Mouse (Mus musculus): ENCODE results near the gene Tff2.

DNA sequence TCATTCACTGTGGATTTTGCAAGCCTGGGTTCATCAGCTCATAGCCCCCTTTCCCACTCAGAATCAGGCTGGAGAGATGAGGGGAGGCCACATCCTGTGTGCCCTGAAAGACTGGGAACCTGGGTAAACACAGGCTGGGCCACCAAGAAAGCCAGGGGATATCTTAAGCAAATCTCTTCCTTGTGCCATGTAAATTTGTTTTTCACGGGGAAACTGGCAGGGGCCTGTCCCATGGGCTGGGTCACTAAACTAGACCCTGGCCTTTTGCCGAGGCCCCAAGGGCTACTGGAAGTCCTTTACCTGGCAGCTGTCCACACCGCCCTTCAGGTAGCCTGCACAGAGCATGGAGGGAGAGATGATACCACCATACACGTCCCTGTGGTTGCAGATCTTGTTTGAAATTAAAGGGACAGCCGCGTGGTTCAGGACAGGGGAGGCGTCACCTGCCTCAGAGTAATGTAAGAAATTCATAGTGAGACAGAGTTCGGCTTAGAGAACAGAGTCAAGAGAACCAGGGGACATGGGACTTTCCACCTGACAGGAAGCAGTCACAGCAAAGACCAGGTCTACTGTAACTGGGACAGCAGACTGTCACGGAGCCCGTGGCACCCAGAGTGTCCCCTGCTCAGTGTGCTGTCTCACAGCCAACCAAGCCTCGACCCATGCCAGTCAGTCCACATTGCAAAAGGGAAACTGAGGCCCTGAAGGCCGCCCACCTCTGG is 40.3 kb upstream of the Tff2 start:
- TF ChIP-seq CTCF (IDR thresholded peaks at IDR 0.05; ENCODE audit: borderline replicate concordance, control insufficient read depth, extremely low read depth, insufficient read depth, low read length, poor library complexity) (no peak), POLR2A (IDR thresholded peaks at IDR 0.05; ENCODE audit: control insufficient read depth, extremely low read depth, insufficient read depth, low read length, poor library complexity) (no peak)

Measured in thymus, adult 2 months (tissue).